Mouse (Mus musculus) hindbrain, embryonic 10.5 days (tissue): ENCODE results near the gene Ago3. TPM values are rescaled to one million over a fixed set of nuclear protein-coding genes. Genes with fewer than 3 reads are reported as not detected.

Experiments
- DNase-seq: peaks from one replicate; pipeline ENCODE4 v3.0.0-alpha.2; 2017; ENCODE audit warnings: low spot score
- H3K27ac ChIP-seq: fragments of 300-500 bp; sonication (generic); 2 replicates; pipeline ENCODE4 v1.5.1; 2016; ENCODE audit warnings: mild to moderate bottlenecking, moderate library complexity
- H3K27me3 ChIP-seq: fragments of 300-500 bp; sonication (generic); 2 replicates; pipeline ENCODE4 v1.6.1; 2016; ENCODE audit warnings: mild to moderate bottlenecking; ENCODE audit not compliant: poor library complexity, insufficient read depth, severe bottlenecking
- H3K36me3 ChIP-seq: fragments of 300-500 bp; sonication (generic); 2 replicates; pipeline ENCODE4 v1.6.1; 2016; ENCODE audit warnings: mild to moderate bottlenecking, moderate library complexity
- H3K4me1 ChIP-seq: fragments of 300-500 bp; sonication (generic); replicated peaks from 2 replicates; pipeline ENCODE4 v1.6.1; 2016; ENCODE audit warnings: mild to moderate bottlenecking
- H3K4me3 ChIP-seq: fragments of 300-500 bp; sonication (generic); 2 replicates; pipeline ENCODE4 v1.5.1; 2016; ENCODE audit warnings: mild to moderate bottlenecking, moderate library complexity
- H3K9me3 ChIP-seq: fragments of 300-500 bp; sonication (generic); 2 replicates; pipeline ENCODE4 v1.6.1; 2016; ENCODE audit warnings: mild to moderate bottlenecking, moderate library complexity
- WGBS: fragments of 180-500 bp; shearing (Covaris S2); methylation state at CpG from one replicate; pipeline ENCODE4 v1.1.7; 2016; 5-methylcytosine and 5-hydroxymethylcytosine counted together
- polyA plus RNA-seq: library from polyadenylated mRNA; unstranded; fragments of >200 nt; fragmentation: Nextera tagmentation; extraction: Ambion mirVana; gene quantifications from 2 replicates; pipeline ENCODE4 v1.2.1, GENCODE M21; 2016

Gene Ago3
- polyA plus RNA-seq, 1 experiment from 2014 or later = 12.6 TPM

DNA sequence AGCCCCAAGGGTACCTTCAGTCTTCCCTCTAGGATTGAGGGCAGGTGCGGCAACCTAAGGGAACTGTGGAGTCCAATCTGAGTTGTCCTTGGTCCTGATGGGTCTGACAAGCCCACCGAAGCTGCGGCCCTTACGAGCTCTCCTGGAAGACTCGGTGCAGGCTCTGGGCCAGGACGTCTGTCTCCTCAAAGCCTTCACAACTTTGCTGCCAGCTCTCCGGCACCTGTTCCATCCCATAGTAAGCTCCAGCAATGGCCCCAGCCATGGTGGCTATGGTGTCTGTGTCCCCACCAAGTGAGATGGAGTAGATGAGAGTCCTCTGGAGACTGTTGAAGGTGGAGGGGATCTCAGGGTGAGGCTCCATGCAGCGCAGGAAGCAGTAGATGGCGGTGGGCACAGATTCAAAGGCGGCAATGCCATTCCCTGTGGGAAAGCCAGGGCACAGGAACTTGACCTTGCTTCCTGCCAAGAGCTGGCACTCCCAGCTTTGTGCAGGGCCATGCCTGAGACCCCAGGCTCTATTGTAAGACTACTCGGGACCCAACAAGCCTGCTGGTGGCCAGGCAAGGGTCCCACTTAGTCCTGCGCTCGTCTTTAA is 112.8 kb downstream of the Ago3 start:
- Histone ChIP-seq H3K27me3 (no peaks in the 10 kb centered on the region), H3K4me3 (no peak overlapping the region), H3K36me3 (peaks cover 59% of the 10 kb centered on the region), H3K27ac (no peak overlapping the region), H3K4me1 (peaks cover 33% of the 10 kb centered on the region), H3K9me3 (no peaks in the 10 kb centered on the region)
- 93% methylated on average over 13 of the region's 13 CpGs for WGBS
- DNase-seq = no peak

DNA sequence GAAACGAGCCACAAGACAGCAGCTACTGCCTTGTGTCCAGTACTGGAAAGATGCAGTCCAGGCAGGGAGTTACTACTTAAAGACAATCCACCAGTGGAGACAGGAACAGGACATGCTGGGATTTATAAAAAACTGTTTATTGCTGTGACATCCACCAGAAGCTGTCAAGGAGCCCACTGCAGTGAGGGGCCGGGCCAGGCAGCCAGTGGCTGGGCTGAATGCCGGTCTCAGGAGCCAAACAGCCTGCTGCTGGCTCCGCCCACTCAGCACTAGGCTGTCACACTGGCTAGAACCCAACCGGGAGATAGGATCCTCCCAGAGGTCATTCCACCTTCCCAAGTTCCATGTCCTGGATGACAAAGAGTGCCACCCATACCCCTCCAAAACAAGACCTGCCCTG is 113.4 kb downstream of the Ago3 start:
- Histone ChIP-seq H3K4me1 (peaks cover 32% of the 10 kb centered on the region), H3K27me3 (no peaks in the 10 kb centered on the region), H3K27ac (no peak overlapping the region), H3K9me3 (no peaks in the 10 kb centered on the region), H3K4me3 (no peak overlapping the region), H3K36me3 (peaks cover 59% of the 10 kb centered on the region)
- DNase-seq = no peak
- WGBS = 55% methylated on average over 5 of the region's 5 CpGs

DNA sequence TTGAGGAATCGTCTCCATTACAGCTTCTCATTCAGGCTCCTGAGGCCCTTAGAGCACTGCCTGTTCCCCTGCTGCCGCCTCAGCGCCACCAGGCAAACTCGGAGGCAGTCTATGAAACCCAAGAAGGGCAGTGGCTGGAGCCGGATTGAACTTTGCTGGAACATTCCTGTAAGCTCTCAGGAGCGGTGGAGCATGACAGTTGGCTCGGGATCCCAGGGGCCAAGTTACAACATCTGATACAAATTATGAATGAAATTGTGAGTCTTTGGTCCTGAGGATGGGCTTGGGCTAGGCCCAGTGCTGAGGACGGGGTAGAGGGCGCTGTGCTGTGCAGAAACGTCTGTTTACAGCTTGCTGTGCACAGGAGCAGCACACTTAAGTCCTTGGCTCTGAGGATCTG is 115.0 kb downstream of the Ago3 start:
- no peaks in the 10 kb centered on the region for H3K9me3 ChIP-seq
- H3K4me1 ChIP-seq = peaks cover 31% of the 10 kb centered on the region
- H3K36me3 ChIP-seq = peaks cover 52% of the 10 kb centered on the region
- H3K4me3 ChIP-seq = no peak overlapping the region
- WGBS = 48% methylated on average over 10 of the region's 10 CpGs
- peak; percentile 46 for DNase-seq
- no peak overlapping the region for H3K27ac ChIP-seq
- peaks cover 3% of the 10 kb centered on the region; the same call in 1 of the 2 replicates for H3K27me3 ChIP-seq

DNA sequence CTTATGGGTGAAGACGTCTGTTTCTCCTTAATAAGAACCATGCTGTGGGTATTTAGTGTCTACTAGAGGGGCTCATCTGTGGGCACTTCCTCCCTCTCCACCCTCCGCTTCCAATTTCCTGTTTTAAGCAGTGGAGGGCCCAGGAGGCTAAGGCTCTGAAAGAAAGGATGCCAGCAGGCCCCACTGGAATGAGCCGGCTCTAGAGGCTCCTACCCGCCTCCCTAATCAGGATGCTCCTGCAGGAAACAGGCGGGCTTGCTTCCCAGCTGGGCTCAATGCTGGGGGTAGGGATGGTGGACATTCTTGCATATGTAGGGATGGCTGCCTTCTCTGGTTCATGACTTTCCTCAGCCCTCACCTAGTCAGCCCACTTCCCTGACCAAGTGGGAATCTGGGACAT is 116.2 kb downstream of the Ago3 start:
- peak; percentile 19 for DNase-seq
- peak overlapping the region; percentile 41 for H3K27ac ChIP-seq
- peaks cover 35% of the 10 kb centered on the region for H3K4me1 ChIP-seq
- 41% methylated on average over 5 of the region's 5 CpGs for WGBS
- peaks cover 12% of the 10 kb centered on the region for H3K27me3 ChIP-seq
- H3K36me3 ChIP-seq = peaks cover 40% of the 10 kb centered on the region
- H3K4me3 ChIP-seq = no peak overlapping the region
- H3K9me3 ChIP-seq = no peaks in the 10 kb centered on the region

DNA sequence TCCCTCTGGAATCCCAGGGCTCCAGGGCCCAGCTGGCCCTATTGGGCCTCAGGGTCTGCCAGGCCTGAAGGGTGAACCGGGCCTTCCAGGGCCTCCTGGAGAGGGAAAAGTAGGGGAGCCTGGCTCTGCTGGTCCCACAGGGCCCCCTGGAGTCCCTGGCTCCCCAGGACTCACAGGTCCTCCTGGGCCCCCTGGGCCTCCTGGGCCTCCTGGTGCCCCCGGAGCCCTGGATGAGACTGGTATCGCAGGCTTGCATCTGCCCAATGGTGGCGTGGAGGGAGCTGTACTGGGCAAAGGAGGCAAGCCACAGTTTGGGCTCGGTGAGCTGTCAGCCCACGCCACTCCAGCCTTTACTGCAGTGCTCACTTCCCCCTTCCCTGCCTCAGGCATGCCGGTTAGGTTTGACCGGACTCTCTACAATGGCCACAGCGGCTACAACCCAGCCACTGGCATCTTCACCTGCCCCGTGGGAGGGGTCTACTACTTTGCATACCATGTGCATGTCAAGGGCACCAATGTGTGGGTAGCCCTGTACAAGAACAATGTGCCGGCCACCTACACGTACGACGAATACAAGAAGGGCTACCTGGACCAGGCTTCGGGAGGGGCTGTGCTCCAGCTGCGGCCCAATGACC is 117.7 kb downstream of the Ago3 start:
- Histone ChIP-seq H3K27me3 (peaks cover 12% of the 10 kb centered on the region), H3K4me3 (no peak overlapping the region), H3K9me3 (no peaks in the 10 kb centered on the region), H3K4me1 (peaks cover 35% of the 10 kb centered on the region), H3K36me3 (peaks cover 25% of the 10 kb centered on the region), H3K27ac (no peak overlapping the region)
- DNase-seq = no peak
- 89% methylated on average over 16 of the region's 16 CpGs for WGBS

DNA sequence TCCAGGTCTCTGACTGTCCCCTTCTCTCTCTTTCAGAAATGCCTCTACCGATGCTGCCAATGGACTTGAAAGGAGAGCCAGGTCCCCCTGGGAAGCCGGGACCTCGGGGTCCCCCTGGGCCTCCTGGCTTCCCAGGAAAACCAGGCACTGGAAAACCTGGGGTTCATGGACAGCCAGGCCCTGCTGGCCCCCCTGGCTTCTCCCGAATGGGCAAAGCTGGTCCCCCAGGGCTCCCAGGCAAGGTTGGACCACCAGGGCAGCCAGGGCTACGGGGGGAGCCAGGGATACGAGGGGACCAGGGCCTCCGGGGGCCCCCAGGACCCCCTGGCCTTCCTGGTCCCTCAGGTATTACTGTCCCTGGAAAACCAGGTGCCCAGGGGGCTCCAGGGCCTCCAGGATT is 119.0 kb downstream of the Ago3 start:
- H3K9me3 ChIP-seq = peaks cover 5% of the 10 kb centered on the region
- 77% methylated on average over 7 of the region's 7 CpGs for WGBS
- no peak for DNase-seq
- no peak overlapping the region for H3K4me3 ChIP-seq
- H3K36me3 ChIP-seq = peaks cover 12% of the 10 kb centered on the region
- peak overlapping the region; percentile 2; the same call in 1 of the 2 replicates for H3K27ac ChIP-seq
- H3K27me3 ChIP-seq = peaks cover 12% of the 10 kb centered on the region
- peaks cover 35% of the 10 kb centered on the region for H3K4me1 ChIP-seq

DNA sequence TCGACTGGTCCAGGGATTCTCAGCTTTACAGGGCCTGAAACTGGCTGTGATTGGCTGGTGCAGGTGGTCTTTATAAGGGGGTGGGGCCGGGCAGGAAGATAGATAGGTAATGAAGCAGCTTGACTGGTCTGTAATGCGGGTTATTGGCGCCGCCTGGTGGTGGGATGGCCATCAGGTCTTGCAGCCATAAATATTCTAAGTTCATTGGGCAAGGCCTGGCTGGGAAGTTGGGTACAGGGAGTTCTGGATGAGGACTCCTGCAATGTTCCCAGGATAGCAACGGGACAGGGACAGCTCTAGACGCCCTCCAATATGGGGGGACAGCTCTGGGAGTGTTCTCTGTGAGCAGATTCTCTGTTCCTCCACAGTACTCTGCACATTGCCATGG is 119.4 kb downstream of the Ago3 start:
- Histone ChIP-seq H3K4me3 (peak overlapping the region; percentile 42), H3K27me3 (peaks cover 12% of the 10 kb centered on the region), H3K4me1 (peaks cover 35% of the 10 kb centered on the region), H3K27ac (peak overlapping the region; percentile 60), H3K36me3 (peaks cover 7% of the 10 kb centered on the region), H3K9me3 (peaks cover 5% of the 10 kb centered on the region)
- peak; percentile 93 for DNase-seq
- 1% methylated on average over 7 of the region's 7 CpGs for WGBS

DNA sequence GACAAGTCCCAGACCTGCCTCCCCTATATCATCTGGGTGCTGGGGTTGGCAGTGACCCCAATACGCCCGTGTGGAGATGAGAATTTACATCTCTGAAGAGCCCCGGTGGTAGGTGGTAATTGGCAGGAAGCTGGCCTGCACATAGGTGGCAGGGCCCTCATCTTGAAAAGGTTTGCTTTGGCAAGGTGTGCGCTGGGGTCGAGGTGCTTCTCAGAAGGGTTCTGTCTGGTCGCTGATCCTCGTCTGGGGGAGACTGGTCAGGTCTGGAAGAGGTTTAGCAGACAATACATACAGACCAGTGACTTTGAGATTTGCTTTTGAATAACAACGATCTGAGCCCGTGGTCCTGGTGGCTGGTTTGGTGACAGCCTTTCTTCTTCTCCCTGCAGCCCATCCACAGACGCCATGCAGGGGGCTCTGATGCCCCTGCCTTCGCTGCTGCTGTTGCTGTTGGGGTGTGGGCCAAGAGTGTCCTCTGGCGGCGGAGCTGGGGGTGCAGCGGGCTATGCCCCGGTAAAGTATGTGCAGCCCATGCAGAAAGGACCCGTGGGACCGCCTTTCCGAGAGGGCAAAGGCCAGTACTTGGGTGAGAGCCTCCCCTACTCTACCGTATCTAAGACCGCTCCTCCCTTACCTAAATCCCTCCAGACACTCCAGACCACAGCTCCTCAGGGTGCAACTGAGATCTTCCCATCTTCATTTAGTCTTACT is 120.0 kb downstream of the Ago3 start:
- Histone ChIP-seq H3K27ac (peak overlapping the region; percentile 60), H3K9me3 (peaks cover 5% of the 10 kb centered on the region), H3K4me1 (peaks cover 31% of the 10 kb centered on the region), H3K36me3 (peaks cover 2% of the 10 kb centered on the region; the same call in 1 of the 2 replicates), H3K4me3 (peak overlapping the region; percentile 42), H3K27me3 (peaks cover 14% of the 10 kb centered on the region)
- WGBS = 16% methylated on average over 20 of the region's 20 CpGs
- no peak for DNase-seq

DNA sequence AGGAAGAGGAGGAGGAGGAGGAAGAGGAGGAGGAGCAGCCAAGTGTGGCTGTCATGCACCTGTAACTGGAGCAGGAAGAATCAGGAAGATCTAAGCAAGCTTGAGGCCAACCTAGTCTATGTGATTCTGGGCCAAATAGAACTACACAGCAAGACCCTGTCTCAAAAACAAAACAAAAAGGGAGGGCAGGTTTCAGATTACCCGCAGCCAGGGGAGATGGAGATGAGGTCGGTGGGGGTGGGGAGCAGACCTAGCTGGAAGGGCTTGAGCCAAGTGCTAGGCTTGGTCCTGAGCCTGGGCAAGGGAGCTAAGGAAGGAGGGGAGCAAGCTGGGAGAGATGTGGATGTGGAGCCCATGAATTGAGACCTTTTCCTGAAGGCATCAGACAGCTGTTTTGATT is 122.5 kb downstream of the Ago3 start:
- Histone ChIP-seq H3K36me3 (no peaks in the 10 kb centered on the region), H3K27ac (no peak overlapping the region), H3K4me3 (no peak overlapping the region), H3K9me3 (peaks cover 5% of the 10 kb centered on the region), H3K4me1 (peaks cover 21% of the 10 kb centered on the region), H3K27me3 (peaks cover 39% of the 10 kb centered on the region)
- DNase-seq = no peak
- WGBS = 15% methylated on average over 2 of the region's 2 CpGs

DNA sequence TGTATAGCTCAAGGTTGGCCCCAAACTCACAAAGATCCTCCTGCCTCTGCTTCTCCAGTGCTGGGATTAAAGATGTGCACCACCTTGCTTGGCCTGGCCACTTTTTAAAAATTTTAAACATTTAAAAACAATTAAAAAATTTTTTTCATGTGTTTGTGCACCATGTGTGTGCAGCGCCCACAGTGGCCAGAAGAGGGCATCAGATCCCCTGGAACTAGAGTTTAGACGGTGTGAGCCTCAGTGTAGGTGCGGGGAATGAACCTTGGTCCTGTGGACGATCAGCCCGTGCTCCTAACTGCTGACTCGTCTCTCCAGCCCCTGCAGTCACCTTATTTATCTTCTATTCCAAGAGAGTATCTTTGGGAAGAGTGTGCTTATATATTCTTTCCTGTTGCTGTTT is 123.3 kb downstream of the Ago3 start:
- DNase-seq = no peak
- Histone ChIP-seq H3K36me3 (no peaks in the 10 kb centered on the region), H3K27me3 (peaks cover 47% of the 10 kb centered on the region), H3K4me3 (no peak overlapping the region), H3K9me3 (peaks cover 5% of the 10 kb centered on the region), H3K4me1 (peaks cover 28% of the 10 kb centered on the region), H3K27ac (no peak overlapping the region)
- 88% methylated on average over 6 of the region's 6 CpGs for WGBS

DNA sequence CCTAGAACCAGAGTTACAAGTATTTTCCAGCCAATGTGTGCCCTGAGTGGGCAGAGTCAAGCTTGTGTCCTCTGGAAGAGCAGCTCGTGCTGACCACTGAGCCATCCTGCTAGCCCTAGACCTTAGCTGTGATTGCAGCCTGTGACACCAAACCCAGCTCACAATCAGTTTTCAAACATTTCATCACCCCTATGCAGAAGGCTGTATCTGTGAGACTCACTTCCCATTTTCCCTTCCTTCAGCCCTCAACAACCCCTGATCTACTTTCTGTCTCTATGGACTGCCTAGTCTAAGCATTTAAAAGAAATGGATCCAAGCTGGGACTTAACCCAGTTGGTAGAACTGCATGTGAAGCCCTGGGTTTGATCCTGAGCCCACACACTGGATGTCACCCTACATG is 123.9 kb downstream of the Ago3 start:
- H3K4me3 ChIP-seq = no peak overlapping the region
- peaks cover 53% of the 10 kb centered on the region for H3K27me3 ChIP-seq
- peaks cover 5% of the 10 kb centered on the region for H3K9me3 ChIP-seq
- no peak overlapping the region for H3K27ac ChIP-seq
- 92% methylated on average over 1 of the region's 1 CpGs for WGBS
- peaks cover 32% of the 10 kb centered on the region for H3K4me1 ChIP-seq
- no peak for DNase-seq
- H3K36me3 ChIP-seq = no peaks in the 10 kb centered on the region

DNA sequence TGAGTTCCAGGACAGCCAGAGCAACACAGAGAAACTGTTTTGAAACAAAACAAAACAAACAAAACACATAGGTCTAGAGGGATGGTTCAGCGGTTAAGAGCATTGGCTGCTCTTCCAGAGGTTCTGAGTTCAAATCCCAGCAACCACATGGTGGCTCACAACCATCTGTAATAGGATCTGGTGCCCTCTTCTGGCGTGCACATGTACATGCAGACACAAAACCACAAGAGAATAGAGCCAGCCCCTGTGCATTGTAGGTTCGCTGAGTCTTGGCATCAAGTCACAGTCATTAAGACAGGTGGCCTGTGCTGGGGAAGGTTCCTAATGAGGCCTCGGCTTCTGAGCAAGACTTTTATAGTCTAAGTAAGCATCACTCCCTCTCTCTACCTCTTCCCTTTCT is 125.5 kb downstream of the Ago3 start:
- no peaks in the 10 kb centered on the region for H3K36me3 ChIP-seq
- H3K4me3 ChIP-seq = no peak overlapping the region
- DNase-seq = no peak
- H3K9me3 ChIP-seq = peaks cover 8% of the 10 kb centered on the region
- no peak overlapping the region for H3K27ac ChIP-seq
- H3K27me3 ChIP-seq = peaks cover 60% of the 10 kb centered on the region
- 61% methylated on average over 4 of the region's 4 CpGs for WGBS
- peaks cover 24% of the 10 kb centered on the region for H3K4me1 ChIP-seq
